Mouse (Mus musculus): ENCODE measurements around the gene Gm9745. TPM values are rescaled to one million over a fixed set of nuclear protein-coding genes. Genes with fewer than 3 reads are reported as not detected.
"Not testable (repeated sequence)": the region's sequence is repeated elsewhere in the genome, so short reads cannot be mapped to it uniquely, and the experiment has no call there.

Gene Gm9745
- polyA plus RNA-seq, 1 experiment from 2014 or later: not detected

DNA sequence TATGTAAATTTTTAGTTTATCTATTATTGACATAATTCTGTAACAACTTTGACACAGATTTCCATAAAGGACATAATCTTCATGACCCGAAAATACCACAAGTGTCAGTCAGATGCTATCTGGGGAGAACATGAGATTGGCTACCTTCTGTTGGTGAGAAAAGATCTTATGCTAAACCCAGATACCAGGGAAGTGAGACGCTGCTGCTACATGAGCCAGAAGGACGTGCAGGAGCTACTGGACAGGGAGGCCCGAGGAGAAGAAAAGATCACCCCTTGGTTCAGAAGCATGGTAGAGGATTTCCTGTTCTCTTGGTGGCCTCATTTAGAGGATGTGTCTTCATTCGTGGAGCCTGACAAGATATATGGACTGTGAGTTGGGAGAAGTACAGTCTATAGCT is 11.0 kb upstream of the Gm9745 start:
- not testable (repeated sequence) for H3K4me2 ChIP-seq (replicated peaks); H3K9ac ChIP-seq; H3K27me3 ChIP-seq; H3K27ac ChIP-seq; H3K36me3 ChIP-seq; H3K9me3 ChIP-seq (replicated peaks); H3K4me1 ChIP-seq; ATAC-seq (ENCODE audit: low FRiP score); H3K4me3 ChIP-seq
- 92% methylated on average over 1 of the region's 5 CpGs for WGBS

DNA sequence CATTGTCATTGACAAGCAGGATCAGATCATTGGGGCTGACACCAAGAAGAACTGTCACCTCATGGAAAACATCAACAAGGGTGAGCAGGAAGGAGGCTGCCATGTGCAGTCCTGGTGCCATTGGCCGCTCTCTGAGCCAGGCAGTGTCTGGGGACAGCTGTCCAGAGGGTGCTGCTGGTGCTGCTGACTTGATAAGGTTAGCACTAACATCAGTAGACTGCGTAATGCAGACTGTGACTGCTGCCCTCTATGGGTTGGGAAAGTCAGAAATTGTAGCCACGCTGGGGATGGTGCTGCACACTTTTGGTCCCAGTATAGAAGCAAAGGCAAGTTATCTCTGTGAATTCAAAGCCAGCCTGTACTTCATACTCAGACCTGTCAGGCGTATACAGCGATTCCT is 8.8 kb upstream of the Gm9745 start:
- not testable (repeated sequence) for H3K27me3 ChIP-seq; H3K4me1 ChIP-seq; H3K9me3 ChIP-seq (replicated peaks); H3K4me2 ChIP-seq (replicated peaks); H3K9ac ChIP-seq; H3K4me3 ChIP-seq; H3K27ac ChIP-seq; ATAC-seq (ENCODE audit: low FRiP score); H3K36me3 ChIP-seq
- WGBS: no CpG with 5 or more reads among the region's 5 CpGs

DNA sequence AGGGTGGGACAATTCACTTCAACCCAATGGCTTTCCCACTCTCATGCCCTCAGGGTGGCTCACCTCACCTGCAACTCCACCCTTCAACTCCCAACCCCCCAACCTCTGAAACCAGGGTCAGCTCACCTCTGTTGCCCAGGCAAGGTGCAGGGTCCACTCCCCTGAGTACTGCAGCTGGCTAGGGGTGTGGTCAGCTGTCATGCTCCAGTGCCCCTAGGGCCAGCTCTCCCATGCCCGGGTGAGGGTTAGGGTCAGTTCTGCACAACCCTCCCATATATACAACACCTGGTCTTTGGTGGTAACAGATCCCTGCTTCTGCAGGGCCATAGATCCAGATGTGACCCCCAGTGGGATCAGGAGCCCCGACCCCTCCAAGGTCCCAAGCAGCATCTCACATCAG is 7.1 kb upstream of the Gm9745 start:
- H3K4me3 ChIP-seq; H3K9me3 ChIP-seq (replicated peaks); H3K4me1 ChIP-seq; H3K4me2 ChIP-seq (replicated peaks); ATAC-seq (ENCODE audit: low FRiP score); H3K36me3 ChIP-seq; H3K9ac ChIP-seq; H3K27me3 ChIP-seq; H3K27ac ChIP-seq: not testable (repeated sequence)
- 68% methylated on average over 1 of the region's 2 CpGs for WGBS

DNA sequence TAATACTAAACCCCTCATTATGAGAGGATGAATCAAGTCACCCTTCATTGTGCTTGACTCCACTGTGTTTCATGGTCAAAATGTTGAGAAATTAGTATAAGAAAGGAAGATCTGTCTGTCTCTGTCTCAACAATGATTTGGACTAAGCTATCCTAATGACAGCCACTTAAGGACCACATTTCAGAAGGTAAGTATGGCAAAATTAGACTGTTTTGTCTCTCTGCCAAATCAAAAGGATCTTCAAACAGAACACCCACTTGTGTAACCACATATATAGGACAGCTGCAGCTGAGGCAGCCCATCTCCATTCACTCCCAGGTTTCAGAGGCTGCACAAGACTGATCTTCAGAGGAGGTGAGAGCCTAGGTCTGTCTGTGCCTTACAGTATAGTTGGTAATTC is 4.5 kb upstream of the Gm9745 start, which contains the start of gene Idi2:
Gene Idi2 (plus strand): TSS at position 301 of the 400 bp plus-strand sequence.
- not testable (repeated sequence) for ATAC-seq (ENCODE audit: low FRiP score); H3K9ac ChIP-seq; H3K27me3 ChIP-seq; H3K27ac ChIP-seq; H3K4me1 ChIP-seq; H3K9me3 ChIP-seq (replicated peaks); H3K4me2 ChIP-seq (replicated peaks); H3K36me3 ChIP-seq; H3K4me3 ChIP-seq

DNA sequence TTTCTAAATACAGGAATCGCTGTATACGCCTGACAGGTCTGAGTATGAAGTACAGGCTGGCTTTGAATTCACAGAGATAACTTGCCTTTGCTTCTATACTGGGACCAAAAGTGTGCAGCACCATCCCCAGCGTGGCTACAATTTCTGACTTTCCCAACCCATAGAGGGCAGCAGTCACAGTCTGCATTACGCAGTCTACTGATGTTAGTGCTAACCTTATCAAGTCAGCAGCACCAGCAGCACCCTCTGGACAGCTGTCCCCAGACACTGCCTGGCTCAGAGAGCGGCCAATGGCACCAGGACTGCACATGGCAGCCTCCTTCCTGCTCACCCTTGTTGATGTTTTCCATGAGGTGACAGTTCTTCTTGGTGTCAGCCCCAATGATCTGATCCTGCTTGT is 4.2 kb downstream of the Gm9745 start:
- H3K4me2 ChIP-seq (replicated peaks); H3K27ac ChIP-seq; H3K27me3 ChIP-seq; H3K4me1 ChIP-seq; H3K4me3 ChIP-seq; H3K9ac ChIP-seq; ATAC-seq (ENCODE audit: low FRiP score); H3K36me3 ChIP-seq; H3K9me3 ChIP-seq (replicated peaks): not testable (repeated sequence)
- no CpG with 5 or more reads among the region's 5 CpGs for WGBS

DNA sequence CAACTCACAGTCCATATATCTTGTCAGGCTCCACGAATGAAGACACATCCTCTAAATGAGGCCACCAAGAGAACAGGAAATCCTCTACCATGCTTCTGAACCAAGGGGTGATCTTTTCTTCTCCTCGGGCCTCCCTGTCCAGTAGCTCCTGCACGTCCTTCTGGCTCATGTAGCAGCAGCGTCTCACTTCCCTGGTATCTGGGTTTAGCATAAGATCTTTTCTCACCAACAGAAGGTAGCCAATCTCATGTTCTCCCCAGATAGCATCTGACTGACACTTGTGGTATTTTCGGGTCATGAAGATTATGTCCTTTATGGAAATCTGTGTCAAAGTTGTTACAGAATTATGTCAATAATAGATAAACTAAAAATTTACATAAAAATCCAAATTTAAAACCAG is 6.3 kb downstream of the Gm9745 start:
- not testable (repeated sequence) for H3K9ac ChIP-seq; H3K27me3 ChIP-seq; H3K4me1 ChIP-seq; ATAC-seq (ENCODE audit: low FRiP score); H3K4me2 ChIP-seq (replicated peaks); H3K4me3 ChIP-seq; H3K27ac ChIP-seq; H3K9me3 ChIP-seq (replicated peaks); H3K36me3 ChIP-seq
- 67% methylated on average over 1 of the region's 5 CpGs for WGBS

DNA sequence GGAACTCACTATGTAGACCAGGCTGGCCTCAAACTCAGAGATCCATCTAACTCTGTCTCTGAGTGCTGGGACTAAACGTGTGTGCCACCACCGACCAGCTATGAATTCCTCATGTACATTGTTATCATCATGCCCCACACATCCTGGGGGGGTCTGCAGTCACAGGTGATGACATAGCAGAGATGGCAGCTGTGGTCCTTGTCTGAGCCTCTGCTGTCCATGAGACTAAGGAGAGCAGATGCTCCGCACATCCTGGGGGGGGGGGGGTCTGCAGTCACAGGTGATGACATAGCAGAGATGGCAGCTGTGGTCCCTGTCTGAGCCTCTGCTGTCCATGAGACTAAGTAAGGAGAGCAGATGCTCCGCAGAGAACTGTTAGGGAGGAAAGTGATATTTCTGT is 6.9 kb downstream of the Gm9745 start:
- H3K9ac ChIP-seq; H3K4me2 ChIP-seq (replicated peaks); H3K4me3 ChIP-seq; H3K27me3 ChIP-seq; H3K27ac ChIP-seq; H3K9me3 ChIP-seq (replicated peaks); H3K36me3 ChIP-seq; ATAC-seq (ENCODE audit: low FRiP score); H3K4me1 ChIP-seq: not testable (repeated sequence)
- 87% methylated on average over 4 of the region's 4 CpGs for WGBS

DNA sequence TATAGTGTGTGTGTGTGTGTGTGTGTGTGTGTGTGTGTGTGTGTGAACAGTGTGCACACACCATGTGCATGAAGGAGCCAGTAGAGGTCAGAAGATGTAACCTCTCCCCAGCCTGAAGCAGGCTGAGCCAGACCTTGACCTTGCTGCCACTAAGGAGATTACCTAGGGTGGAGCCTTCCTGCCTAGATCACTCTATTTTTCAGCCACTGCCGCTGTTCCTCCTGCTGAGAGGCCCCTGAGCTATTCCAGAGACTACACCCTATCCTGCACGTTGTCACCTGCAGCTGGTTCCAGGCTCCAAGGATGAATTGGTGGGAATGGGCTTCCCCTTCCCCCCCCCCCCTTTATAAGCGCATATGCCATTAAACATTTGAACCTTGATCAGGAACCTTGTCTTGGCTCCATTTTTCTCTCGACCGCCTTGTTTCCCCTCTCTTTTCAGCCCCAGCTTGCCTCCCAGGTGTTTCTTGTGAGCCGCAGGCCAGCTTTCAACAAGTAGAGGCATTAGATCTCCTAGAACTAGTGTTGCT is 10.4 kb downstream of the Gm9745 start:
- H3K9me3 ChIP-seq (replicated peaks); H3K27ac ChIP-seq; H3K4me3 ChIP-seq; H3K9ac ChIP-seq; ATAC-seq (ENCODE audit: low FRiP score); H3K27me3 ChIP-seq; H3K36me3 ChIP-seq; H3K4me2 ChIP-seq (replicated peaks); H3K4me1 ChIP-seq: not testable (repeated sequence)
- WGBS: 84% methylated on average over 6 of the region's 6 CpGs

DNA sequence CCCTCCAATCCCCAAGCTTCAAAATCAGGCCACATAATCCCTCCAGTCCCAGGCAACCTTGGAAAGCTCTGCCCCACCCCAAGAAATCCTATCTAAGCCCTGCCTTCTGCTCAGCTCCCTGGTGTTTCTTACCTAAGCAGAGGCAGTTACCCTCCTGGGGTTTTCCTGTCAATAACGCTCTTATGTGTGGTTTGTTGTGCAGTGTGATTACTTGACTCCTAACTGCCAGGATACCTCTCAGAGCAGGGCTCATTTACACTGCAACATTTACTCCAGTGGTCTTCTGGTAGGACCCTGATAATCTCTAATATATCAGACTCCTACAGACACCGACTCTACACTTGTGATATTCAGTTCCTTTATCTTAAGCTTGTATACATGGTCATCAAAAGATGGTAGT is 14.5 kb downstream of the Gm9745 start:
- H3K36me3 ChIP-seq: no peaks in the 10 kb centered on the region
- H3K27me3 ChIP-seq: no peaks in the 10 kb centered on the region
- H3K9ac ChIP-seq: no peak overlapping the region
- H3K4me2 ChIP-seq (replicated peaks): no peak overlapping the region
- no peaks in the 10 kb centered on the region for H3K9me3 ChIP-seq (replicated peaks)
- 70% methylated on average over 2 of the region's 2 CpGs for WGBS
- H3K4me1 ChIP-seq: no peaks in the 10 kb centered on the region
- H3K4me3 ChIP-seq: no peak overlapping the region
- H3K27ac ChIP-seq: no peak overlapping the region
- no peak for ATAC-seq (ENCODE audit: low FRiP score)

DNA sequence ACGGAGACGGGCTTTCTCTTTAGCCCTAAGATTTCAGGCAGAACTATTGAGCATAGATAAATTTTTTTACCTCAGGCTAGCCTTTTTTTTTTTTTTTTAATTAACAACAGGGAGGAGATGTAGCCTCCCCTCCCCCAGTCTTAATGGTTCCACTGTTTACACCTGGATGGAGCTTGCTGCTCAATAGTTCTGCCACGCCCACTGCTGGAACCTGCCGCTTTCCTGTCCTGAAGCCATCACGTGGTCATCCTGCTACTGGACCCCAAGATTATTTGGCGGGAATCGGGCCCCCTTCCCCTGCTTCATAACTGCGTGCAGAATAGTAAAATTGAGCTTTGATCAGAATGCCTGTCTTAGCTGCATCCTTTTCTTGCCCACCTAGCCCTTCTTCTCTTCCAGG is 34.1 kb downstream of the Gm9745 start:
- H3K9me3 ChIP-seq (replicated peaks); ATAC-seq (ENCODE audit: low FRiP score); H3K9ac ChIP-seq; H3K27me3 ChIP-seq; H3K36me3 ChIP-seq; H3K4me2 ChIP-seq (replicated peaks); H3K4me3 ChIP-seq; H3K4me1 ChIP-seq; H3K27ac ChIP-seq: not testable (repeated sequence)
- 94% methylated on average over 8 of the region's 8 CpGs for WGBS

DNA sequence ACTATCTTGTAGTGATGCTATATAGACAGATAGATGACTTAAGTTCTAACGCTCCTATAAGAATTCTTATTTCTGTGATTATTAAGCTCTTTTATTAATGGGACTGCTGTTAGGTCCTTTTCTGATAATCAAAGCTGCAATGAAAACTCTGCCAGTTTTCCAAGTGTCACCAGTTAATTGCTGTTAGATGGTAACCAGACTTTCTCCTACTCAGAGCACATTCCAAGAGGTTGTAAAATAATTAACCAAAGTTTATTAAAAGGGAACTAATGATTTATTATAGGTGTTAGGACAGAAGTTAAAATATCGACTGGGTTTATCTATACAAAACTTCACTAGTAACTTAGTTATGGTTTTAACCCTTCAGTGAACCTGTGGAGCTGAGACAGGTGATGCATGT is 42.0 kb downstream of the Gm9745 start:
- not testable (repeated sequence) for H3K4me1 ChIP-seq; H3K27me3 ChIP-seq; H3K9ac ChIP-seq; H3K4me2 ChIP-seq (replicated peaks); H3K4me3 ChIP-seq; H3K27ac ChIP-seq; ATAC-seq (ENCODE audit: low FRiP score); H3K36me3 ChIP-seq
- 94% methylated on average over 2 of the region's 2 CpGs for WGBS
- peaks cover 18% of the 10 kb centered on the region for H3K9me3 ChIP-seq (replicated peaks)
